Mouse (Mus musculus): ENCODE measurements around the gene Tnfaip3.

- TF ChIP-seq CTCF (IDR thresholded peaks at IDR 0.05; ENCODE audit: extremely low read depth, insufficient read depth, low read length) (no peak), POLR2A (IDR thresholded peaks at IDR 0.05; ENCODE audit: extremely low read depth, insufficient read depth, low read length) (no peak)
These were observed 61.8 kb downstream of the Tnfaip3 start for GRCm38 (mm10) chr10:18953706-18954071.
